Mouse (Mus musculus) CH12.LX (cell line): ENCODE measurements around the gene Ebf1. TPM values are rescaled to one million over a fixed set of nuclear protein-coding genes. Genes with fewer than 3 reads are reported as not detected.

ENCODE experiments used
- DNase-seq: peaks from one replicate; pipeline ENCODE4 v3.0.0-alpha.2; 2013; ENCODE audit errors: extremely low read depth
- H3K27ac ChIP-seq: 2 replicates; pipeline ENCODE4 v1.5.1; 2012; ENCODE audit warnings: low read depth, mild to moderate bottlenecking, control low read depth, moderate library complexity; ENCODE audit not compliant: insufficient read depth
- H3K27me3 ChIP-seq: replicated peaks from 2 replicates; pipeline ENCODE3; 2012; ENCODE audit warnings: inconsistent platforms
- H3K36me3 ChIP-seq, 2 experiments: replicated peaks in 1 of 2; 2 replicates each; pipeline versions ENCODE3 to v1.6.1; 2012; ENCODE audit warnings: inconsistent platforms in 1 of 2, low read length in 1 of 2, mild to moderate bottlenecking in 1 of 2, mixed read lengths in 1 of 2, moderate library complexity in 1 of 2; ENCODE audit not compliant: control insufficient read depth in 1 of 2, insufficient read depth in 1 of 2
- H3K4me1 ChIP-seq, 2 experiments: 2 replicates each; pipeline ENCODE4 v1.6.1; 2012; ENCODE audit warnings: inconsistent platforms in 1 of 2, moderate library complexity in 1 of 2; ENCODE audit not compliant: insufficient read depth in 2 of 2, control insufficient read depth in 1 of 2
- H3K4me2 ChIP-seq: 2 replicates; pipeline ENCODE4 v1.6.1; 2012; ENCODE audit warnings: low read depth, mild to moderate bottlenecking, control low read depth; ENCODE audit not compliant: poor library complexity, insufficient read depth, severe bottlenecking
- H3K4me3 ChIP-seq, 3 experiments: fragments of 150-350 bp in 1 of 3; sonication (generic) in 1 of 3; replicated peaks in 1 of 3; 2 replicates each; pipeline versions ENCODE3 to v1.5.1; 2011 to 2012; ENCODE audit warnings: low read depth in 2 of 3, low read length in 2 of 3, mild to moderate bottlenecking in 2 of 3, moderate library complexity in 2 of 3, control low read depth in 1 of 3, improper control_type of control experiment in 1 of 3, inconsistent platforms in 1 of 3, mixed read lengths in 1 of 3; ENCODE audit not compliant: poor library complexity in 1 of 3
- H3K79me2 ChIP-seq: replicated peaks from 2 replicates; pipeline ENCODE4 v1.6.1; 2012; ENCODE audit warnings: mild to moderate bottlenecking, moderate library complexity; ENCODE audit not compliant: control insufficient read depth, poor library complexity, insufficient read depth, severe bottlenecking; ENCODE audit errors: extremely low read depth
- H3K9ac ChIP-seq: 2 replicates; pipeline ENCODE4 v1.6.1; 2012; ENCODE audit warnings: low read depth, mild to moderate bottlenecking, control low read depth, moderate library complexity; ENCODE audit not compliant: insufficient read depth
- H3K9me3 ChIP-seq: replicated peaks from 2 replicates; pipeline ENCODE3; 2012; ENCODE audit warnings: low read length, inconsistent platforms, mixed read lengths
- BHLHE40 ChIP-seq: IDR thresholded peaks from 2 replicates; pipeline ENCODE4 v1.6.1; 2011; ENCODE audit warnings: mild to moderate bottlenecking, low read depth, low read length, improper control_type of control experiment
- ETS1 ChIP-seq: conservative IDR thresholded peaks from 2 replicates; pipeline ENCODE4 v1.6.1; 2012; ENCODE audit warnings: low read depth, mild to moderate bottlenecking, inconsistent platforms, low read length, improper control_type of control experiment, moderate library complexity
- HCFC1 ChIP-seq: IDR thresholded peaks from 2 replicates; pipeline ENCODE4 v1.6.1; 2012; ENCODE audit warnings: low read depth, mild to moderate bottlenecking, inconsistent platforms, low read length, improper control_type of control experiment
- IRF4 ChIP-seq: IDR thresholded peaks from 2 replicates; pipeline ENCODE4 v1.6.1; 2014; ENCODE audit warnings: low read depth, mild to moderate bottlenecking, inconsistent platforms, low read length, improper control_type of control experiment
- JUN ChIP-seq: IDR thresholded peaks from 2 replicates; pipeline ENCODE4 v1.6.1; 2011; ENCODE audit warnings: low read depth, mild to moderate bottlenecking, low read length, improper control_type of control experiment, moderate library complexity; ENCODE audit not compliant: insufficient read depth
- JUND ChIP-seq: conservative IDR thresholded peaks from 2 replicates; pipeline ENCODE4 v1.6.1; 2011; ENCODE audit warnings: low read depth, low read length, improper control_type of control experiment
- MAFK ChIP-seq: IDR thresholded peaks from 2 replicates; pipeline ENCODE4 v1.6.1; 2011; ENCODE audit warnings: low read length, improper control_type of control experiment; ENCODE audit not compliant: insufficient replicate concordance
- MAZ ChIP-seq: IDR thresholded peaks from 2 replicates; pipeline ENCODE4 v1.6.1; 2012; ENCODE audit warnings: low read depth, mild to moderate bottlenecking, inconsistent platforms, low read length, improper control_type of control experiment, moderate library complexity
- NELFE ChIP-seq: IDR thresholded peaks from 2 replicates; pipeline ENCODE4 v1.6.1; 2011; ENCODE audit warnings: low read depth, low read length, improper control_type of control experiment
- POLR2AphosphoS2 ChIP-seq: IDR thresholded peaks from 2 replicates; pipeline ENCODE4 v1.6.1; 2011; ENCODE audit warnings: low read depth, low read length, improper control_type of control experiment
- SIN3A ChIP-seq: IDR thresholded peaks from 2 replicates; pipeline ENCODE4 v1.6.1; 2012; ENCODE audit warnings: low read length, improper control_type of control experiment, inconsistent platforms
- TBP ChIP-seq: conservative IDR thresholded peaks from 2 replicates; pipeline ENCODE4 v1.6.1; 2011; ENCODE audit warnings: low read depth, low read length, improper control_type of control experiment
- USF1 ChIP-seq: IDR thresholded peaks from 2 replicates; pipeline ENCODE4 v1.6.1; 2014; ENCODE audit warnings: low read depth, mild to moderate bottlenecking, inconsistent platforms, low read length, improper control_type of control experiment
- ZNF384 ChIP-seq: IDR thresholded peaks from 2 replicates; pipeline ENCODE4 v1.6.1; 2012; ENCODE audit warnings: low read depth, low read length, improper control_type of control experiment, inconsistent platforms
- dilution Hi-C: fragments of 300-500 bp; cut with MboI; formaldehyde crosslinking; loops from 2 replicates; pipeline ENCODE4 v1.14.3; 2020; ENCODE audit warnings: low sequenced_read_pairs; ENCODE audit not compliant: extremely low pct_unique_long_range_greater_than_20kb, extremely low pct_ligation_motif_present
- in situ Hi-C: fragments of 300-500 bp; cut with MboI; formaldehyde crosslinking; loops from 3 replicates; pipeline ENCODE4 v1.14.3; 2019; ENCODE audit warnings: low sequenced_read_pairs, low pct_ligation_motif_present, low pct_unique_long_range_greater_than_20kb, mixed read lengths
- polyA plus RNA-seq: library from polyadenylated mRNA; unstranded; fragments of >175 nt; gene quantifications from 2 replicates; pipeline ENCODE4 v1.2.1, GENCODE M21; 2012; ENCODE audit warnings: low read depth; ENCODE audit not compliant: insufficient read length
- total RNA-seq, 2 experiments: library from RNA; depleted of rRNA; stranded (reverse); fragments of 300-350 nt in 1 of 2; fragments of >200 nt in 1 of 2; gene quantifications; 2 replicates each; pipeline ENCODE4 v1.2.3; 2012 to 2014

The Ebf1 gene
- total and polyA plus RNA-seq, 3 experiments = 37.8 to 60.7 (median 42.8) TPM

GRCm38 (mm10) chr11:44709073-44709618 is 92.0 kb downstream of the Ebf1 start:
- peak; percentile 53 for TF ChIP-seq ZNF384
- TF ChIP-seq POLR2AphosphoS2 = no peak
- no peaks in the 10 kb centered on the region for H3K9me3 ChIP-seq
- dilution Hi-C loops (no loop called here), in situ Hi-C loops (no loop called here)
- H3K9ac ChIP-seq = peak overlapping the region; percentile 13; the same call in 1 of the 2 replicates
- peaks cover 15 to 87% of the 10 kb centered on the region in 2 experiments for H3K4me1 ChIP-seq
- DNase-seq = no peak
- peak overlapping the region; percentile 52 for H3K27ac ChIP-seq
- H3K4me2 ChIP-seq = peak overlapping the region; percentile 96
- no peak overlapping the region for H3K4me3 ChIP-seq
- H3K79me2 ChIP-seq = peaks cover 51% of the 10 kb centered on the region
- no peaks in the 10 kb centered on the region for H3K27me3 ChIP-seq
- peaks cover 4 to 38% of the 10 kb centered on the region in 2 experiments for H3K36me3 ChIP-seq

DNA sequence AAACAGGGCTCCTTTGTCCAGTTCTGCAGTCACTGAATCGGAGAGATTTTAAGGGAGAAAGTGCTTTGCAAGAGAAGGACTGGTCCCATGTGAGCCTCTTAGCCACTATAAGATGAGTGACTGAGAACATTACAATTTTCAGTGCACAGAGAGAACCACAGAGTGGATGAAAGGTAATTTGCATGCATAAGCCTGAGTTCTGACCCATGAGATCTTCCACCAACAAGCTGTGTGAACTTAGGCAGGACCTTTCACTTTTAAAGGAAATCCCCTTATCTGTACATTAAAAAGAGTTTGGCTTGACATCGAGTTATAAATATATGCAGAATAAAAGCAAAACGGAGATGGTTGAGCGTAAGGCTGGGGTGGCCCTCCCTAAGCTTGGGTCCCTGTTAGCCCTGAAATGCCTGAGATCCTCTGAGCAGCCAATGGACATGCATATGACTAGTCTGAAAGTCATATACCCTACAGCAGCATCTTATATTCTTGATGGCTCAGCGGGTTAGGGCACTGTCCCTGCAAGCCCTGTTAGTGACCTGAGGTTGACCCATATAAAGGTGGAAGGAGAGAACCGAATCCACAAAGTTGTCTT is 92.8 kb downstream of the Ebf1 start:
- Histone ChIP-seq H3K4me3 (no peak overlapping the region), H3K9ac (no peak overlapping the region; the same call in 1 of the 2 replicates), H3K36me3 (peaks cover 0 to 36% of the 10 kb centered on the region in 2 experiments), H3K79me2 (peaks cover 59% of the 10 kb centered on the region), H3K9me3 (no peaks in the 10 kb centered on the region), H3K27ac (peak overlapping the region; percentile 52), H3K27me3 (no peaks in the 10 kb centered on the region), H3K4me2 (peak overlapping the region; percentile 96), H3K4me1 (peaks cover 21 to 89% of the 10 kb centered on the region in 2 experiments)
- dilution Hi-C loops (no loop called here), in situ Hi-C loops (no loop called here)
- TF ChIP-seq NELFE = no peak
- TF ChIP-seq JUN = no peak
- TF ChIP-seq SIN3A = peak; percentile 67; the same call in 1 of the 2 replicates
- TF ChIP-seq IRF4 = peak; percentile 53; the same call in 1 of the 2 replicates
- TF ChIP-seq USF1 = no peak
- peak; percentile 73; the same call in 1 of the 2 replicates for TF ChIP-seq ETS1
- TF ChIP-seq MAFK = no peak; the same call in 1 of the 2 replicates
- TF ChIP-seq JUND = no peak
- no peak for TF ChIP-seq TBP
- peak; percentile 3; the same call in 1 of the 2 replicates for TF ChIP-seq ZNF384
- no peak for TF ChIP-seq MAZ
- peak; percentile 46 for TF ChIP-seq BHLHE40
- no peak for TF ChIP-seq HCFC1
- peak; percentile 53 for DNase-seq
